Mouse (Mus musculus) right cerebral cortex, postnatal 25 days (tissue): Measurements from ENCODE around the gene Aldh3b3.
A peak's percentile ranks its signal among the peaks of the same experiment; 100 is the strongest.

ENCODE experiments used
- DNase-seq: peaks from one replicate; pipeline ENCODE4 v3.0.0; 2022

Gene Aldh3b3

DNA sequence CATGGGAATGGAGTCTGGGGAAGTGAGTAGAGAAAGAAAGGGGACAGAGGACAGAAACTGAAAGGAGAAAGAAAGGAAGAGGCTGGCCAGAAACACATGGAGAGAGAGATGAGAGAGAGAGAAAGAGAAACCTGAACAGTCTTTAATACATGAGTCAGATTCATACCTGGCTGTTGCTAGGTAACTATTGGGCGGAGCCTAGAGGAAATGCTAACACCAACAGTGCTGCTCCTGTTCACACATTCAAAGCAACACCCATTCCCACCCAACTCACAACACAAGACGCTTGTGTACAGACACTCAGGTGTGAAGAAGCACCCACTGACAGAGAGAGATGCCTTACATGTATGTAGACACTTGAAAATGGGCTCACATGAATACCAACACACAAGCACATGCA lies 17.4 kb downstream of the Aldh3b3 start:
- DNase-seq, result no peak

DNA sequence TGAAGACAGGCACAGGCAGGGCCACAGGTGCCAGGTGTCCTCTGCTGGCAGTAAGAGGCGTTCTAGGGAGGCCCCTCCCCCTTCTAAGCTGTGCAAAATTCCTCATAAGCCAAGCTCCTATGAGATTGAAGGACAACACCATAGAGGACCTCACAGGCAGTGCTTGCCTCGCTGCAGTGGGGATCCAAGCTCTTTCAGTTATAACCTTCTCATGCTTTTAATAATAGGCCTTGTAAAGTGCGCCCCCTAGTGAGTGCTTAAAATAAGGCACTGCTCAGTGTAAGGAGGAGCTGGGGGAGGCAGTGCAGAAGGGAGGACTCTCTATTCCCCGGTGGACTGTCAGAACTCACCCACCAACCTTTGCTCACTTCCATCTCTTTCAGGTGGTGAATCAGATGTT lies 21.9 kb downstream of the Aldh3b3 start:
- DNase-seq, result peak; percentile 57

DNA sequence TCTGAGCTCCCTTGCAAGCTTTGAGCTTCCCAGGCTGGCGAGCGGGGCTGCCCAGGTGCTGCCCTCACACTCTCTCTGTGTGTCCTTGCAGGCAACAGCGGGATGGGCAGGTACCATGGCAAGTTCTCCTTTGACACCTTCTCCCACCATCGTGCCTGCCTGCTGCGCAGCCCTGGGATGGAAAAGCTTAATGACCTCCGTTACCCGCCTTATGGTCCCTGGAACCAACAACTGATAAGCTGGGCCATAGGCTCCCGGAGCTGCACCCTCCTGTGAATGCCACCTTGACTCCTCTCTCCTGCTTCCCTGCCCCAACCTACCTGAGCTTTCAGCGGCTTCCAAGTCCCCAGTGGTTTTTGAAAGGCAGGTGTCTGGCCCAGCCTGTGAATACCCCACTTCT lies 22.5 kb downstream of the Aldh3b3 start:
- DNase-seq, result no peak

DNA sequence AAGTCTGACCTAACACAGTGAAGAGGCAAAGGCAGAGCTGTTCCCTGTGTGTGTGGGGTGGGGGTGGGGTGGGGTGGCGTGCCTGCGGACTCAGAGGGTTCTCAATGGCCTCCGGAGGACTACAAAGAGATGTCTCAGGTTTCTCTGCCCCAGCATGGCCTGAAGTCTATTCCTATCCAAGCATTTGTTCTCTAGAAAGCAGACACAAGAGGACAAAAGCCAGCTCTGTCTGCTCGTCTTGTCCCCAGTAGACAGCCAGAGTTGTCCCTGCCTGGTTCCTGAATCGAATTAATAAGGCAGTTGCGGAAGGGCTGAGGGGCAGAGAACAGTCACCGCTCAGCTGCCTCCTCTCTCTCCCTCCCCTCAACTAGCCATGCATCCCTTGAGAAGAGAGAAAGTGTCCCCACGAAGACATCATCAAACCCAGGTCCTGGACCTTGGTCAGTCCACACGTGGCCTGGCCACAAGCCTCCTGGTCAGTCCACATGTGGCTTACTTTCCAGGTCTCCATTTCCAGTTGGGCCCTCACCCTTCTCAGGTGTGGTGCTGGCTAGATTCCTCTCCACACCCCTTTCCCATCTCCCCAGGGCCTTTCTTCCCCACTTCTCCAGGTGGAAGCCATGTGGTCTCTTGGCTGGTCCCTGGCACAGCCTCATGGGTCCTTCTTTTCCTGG lies 25.2 kb downstream of the Aldh3b3 start:
- no peak for DNase-seq

- DNase-seq, result no peak
These were observed 26.8 kb downstream of the Aldh3b3 start for GRCm38 (mm10) chr19:3985261-3985681.

GRCm38 (mm10) chr19:3986334-3986733 lies 27.9 kb downstream of the Aldh3b3 start, which contains the start of gene Acy3:
Gene Acy3, plus strand, starts transcription at chr19:3986570.
- DNase-seq, result peak; percentile 36

DNA sequence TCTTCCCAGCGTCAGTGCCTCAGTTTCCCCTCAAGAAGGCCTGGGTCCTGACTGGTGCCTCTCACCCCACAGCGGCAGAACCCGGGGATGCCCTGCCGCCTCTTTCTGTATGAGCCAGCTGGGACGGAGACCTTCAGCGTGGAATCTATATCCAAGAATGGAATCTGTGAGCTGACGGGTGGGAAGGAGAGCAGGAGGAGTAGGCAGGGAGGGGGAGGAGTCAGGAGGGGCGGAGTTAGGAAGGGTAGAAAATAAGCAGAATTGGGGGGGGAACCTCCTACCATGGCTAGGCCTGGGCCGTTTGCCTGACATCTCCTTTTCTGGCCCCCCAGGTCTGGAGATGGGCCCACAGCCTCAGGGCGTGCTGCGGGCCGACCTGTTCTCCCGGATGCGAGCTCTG lies 29.6 kb downstream of the Aldh3b3 start:
- DNase-seq, result no peak

GRCm38 (mm10) chr19:3988750-3989149 lies 30.3 kb downstream of the Aldh3b3 start:
- DNase-seq, result no peak

DNA sequence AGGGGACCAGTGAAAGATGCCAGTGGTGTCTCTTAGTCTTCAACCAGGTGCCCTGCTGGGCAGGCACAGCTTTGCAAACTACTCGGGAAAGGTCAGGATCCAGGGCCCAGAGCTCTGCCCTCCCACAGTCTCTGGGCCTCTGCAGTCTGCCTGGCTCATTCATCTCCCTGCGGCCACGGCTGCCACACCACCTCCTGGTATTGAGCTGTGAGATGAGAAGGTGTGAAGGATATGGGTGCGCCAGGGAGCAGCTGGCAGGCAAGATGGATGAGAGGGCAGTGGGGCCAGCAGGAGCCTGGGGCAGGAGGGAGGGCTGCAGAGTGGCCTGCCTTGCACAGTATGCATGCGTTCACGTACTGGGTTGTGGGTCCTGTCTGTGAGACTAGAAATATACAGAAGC lies 32.4 kb downstream of the Aldh3b3 start:
- no peak for DNase-seq

DNA sequence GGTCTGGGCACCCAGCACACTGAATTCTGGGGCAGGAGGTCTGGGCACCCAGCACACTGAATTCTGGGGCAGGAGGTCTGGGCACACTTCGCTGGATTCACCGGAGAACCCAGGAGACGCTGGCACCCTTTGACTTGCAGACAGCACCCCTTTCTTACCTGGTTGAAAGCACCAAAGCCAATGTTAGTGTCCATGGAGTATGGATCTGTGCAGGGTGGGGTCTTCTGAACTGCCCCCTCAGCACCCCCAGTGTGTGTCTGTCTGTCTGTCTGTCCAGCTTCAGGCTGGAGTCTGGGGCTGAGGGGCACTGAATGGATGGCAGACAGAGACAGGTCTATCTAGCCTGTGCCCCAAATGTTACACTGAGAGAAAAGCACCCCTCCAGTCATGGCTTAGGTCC lies 33.1 kb downstream of the Aldh3b3 start:
- DNase-seq, result no peak

- no peak for DNase-seq
These were observed 33.5 kb downstream of the Aldh3b3 start for GRCm38 (mm10) chr19:3991966-3992365.

- no peak for DNase-seq
These were observed 34.0 kb downstream of the Aldh3b3 start, which contains the start of gene Tbx10 for GRCm38 (mm10) chr19:3992416-3992815. Gene Tbx10, plus strand, starts transcription at chr19:3992752.

DNA sequence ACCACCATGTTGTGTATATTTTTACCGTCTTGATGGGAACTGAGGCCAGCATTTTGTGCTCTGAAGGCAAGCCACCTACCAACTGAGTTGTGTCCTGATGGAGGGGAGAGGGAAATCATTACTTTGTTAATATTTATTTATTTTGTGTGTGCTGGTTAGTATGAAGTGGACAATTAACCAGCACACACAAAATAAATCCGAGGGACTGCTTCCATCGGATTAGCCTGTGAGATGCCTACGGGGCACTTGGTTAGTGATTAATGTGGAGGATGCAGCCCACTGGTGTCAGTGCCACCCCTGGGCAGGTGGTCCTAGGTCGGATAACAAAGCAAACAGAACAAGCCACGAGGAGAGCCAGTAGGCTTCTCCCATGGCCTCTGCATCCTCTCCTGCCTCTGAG lies 36.5 kb downstream of the Aldh3b3 start:
- DNase-seq, result no peak

DNA sequence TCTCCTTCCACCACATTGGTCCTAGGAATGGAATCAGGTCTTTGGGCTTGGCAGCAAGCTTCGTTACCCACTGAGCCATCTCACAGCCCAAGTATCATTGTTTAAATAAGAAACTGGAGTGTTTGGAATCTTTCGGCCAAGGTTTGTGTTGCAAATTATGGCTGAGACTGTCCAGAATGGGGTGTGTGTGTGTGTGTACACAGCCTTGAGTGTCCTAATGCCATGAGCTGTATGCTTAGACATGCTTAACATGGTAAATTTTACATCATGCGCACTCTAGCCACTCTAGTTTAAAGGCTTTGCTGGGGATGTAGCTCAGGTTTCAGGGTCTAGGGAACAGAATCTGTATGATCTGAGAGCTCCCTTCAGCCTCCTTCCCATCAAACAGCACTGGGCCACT lies 37.1 kb downstream of the Aldh3b3 start:
- no peak for DNase-seq

DNA sequence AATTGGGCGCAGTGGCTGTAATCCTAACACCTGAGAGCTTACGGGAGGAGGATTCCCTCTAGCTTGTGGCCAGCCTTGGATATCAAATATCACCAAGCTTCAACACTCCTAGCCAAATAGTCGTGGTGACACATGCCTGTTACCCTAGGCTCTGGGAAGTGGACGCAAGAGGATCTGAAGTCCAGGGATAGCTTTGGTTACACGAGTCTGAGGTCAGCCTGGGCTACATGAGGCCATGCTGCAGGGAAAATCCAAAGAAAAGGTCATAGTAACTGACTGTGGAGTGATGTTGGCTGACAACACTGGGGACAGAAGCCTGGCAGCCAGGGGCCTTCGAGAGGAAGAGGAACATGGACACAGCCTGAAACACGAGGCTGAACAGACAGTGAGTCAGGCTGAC lies 37.7 kb downstream of the Aldh3b3 start:
- no peak for DNase-seq

DNA sequence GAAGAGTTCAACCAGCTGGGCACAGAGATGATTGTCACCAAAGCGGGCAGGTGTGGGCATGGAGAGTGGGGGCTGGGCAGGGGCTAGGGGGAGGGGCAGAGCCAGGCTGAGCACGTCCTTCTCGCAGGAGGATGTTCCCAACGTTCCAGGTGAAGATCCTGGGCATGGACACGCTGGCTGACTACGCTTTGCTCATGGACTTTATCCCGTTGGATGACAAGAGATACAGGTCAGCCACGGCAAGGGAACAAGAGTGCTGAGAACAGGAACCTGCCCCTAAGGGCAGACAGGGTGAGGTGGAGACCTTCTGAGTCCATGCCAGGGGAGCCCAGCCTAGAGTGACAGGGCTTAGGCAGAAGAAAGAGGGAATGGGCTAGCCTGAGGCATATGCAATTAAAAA lies 38.3 kb downstream of the Aldh3b3 start:
- DNase-seq, result no peak

DNA sequence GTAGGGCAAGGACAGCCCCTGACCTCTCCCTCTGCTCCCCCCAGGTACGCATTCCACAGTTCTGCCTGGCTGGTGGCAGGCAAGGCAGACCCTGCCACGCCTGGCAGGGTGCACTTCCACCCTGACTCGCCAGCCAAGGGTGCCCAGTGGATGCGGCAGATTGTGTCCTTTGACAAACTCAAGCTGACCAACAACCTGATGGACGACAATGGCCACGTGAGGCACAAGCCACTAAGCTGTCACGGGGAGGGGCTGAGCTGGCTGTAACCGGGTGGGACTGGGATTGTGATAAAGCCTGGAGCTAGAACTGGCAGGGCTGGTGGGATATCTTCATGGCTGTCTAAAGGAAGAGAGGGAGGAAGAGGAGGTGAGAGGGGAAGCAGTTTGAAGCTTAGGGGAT lies 38.8 kb downstream of the Aldh3b3 start:
- no peak for DNase-seq

DNA sequence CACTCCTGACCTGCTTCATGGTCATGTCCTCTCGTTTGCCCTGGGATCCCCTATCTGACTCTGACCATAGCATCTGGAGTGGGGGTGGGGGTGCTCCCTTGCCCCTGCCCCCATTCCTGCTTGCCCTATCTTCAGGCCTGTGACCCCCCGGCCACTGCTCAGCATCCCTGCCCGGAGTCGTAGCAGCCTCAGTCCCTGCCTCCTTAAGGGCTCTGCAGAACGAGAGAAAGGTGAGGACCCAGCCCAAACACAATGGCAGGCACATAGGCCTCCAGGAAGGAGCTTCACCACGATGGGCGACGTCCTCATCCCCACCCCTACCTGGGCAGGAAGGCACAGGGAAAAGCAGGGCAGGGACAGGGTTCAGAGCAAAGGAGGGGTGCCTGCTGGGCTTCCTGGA lies 39.9 kb downstream of the Aldh3b3 start:
- no peak for DNase-seq

GRCm38 (mm10) chr19:3999121-3999730 lies 40.8 kb downstream of the Aldh3b3 start:
- DNase-seq, result no peak

DNA sequence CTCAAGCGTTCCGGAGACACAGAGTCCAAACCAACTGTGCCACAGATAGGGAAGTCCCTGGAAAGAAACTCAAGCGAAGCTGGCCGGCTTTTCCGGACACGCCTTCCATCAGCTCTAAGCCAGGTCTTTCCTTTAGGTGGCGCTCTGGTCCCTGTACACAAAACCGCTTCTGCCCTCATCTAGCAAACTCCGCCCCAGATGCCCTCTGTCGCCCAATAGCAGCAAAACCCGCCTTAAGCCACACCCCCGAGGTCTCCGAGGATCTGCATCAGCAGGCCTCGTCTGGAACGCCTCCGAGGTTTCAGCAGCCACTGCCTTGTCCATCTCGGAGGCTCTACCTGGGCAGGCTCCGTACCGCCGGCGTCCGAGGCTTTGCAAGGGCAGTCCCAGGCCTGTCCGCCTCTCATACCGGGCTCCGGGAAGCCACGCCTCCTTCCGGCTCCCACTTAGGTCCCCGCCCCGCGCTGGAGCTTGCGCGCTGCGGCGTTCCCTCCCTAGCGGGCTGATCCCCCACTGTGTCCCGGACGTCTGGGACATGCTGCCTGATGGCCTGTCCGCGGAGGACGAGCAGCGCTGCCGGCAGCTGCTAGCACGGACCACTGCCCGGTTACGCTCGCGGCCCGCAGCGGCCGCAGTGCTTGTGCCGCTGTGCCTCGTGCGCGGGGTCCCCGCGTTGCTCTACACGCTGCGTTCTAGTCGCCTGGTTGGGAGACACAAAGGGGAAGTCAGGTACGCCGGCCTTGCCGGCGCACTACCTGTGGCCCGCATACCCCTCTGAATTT lies 41.9 kb downstream of the Aldh3b3 start, which contains the start of the genes Nudt8 and Gm49405:
Gene Nudt8 (plus strand): TSS at position 462 of the 782 bp plus-strand sequence.
Gene Gm49405 (plus strand): TSS at position 508 of the 782 bp plus-strand sequence.
- peak; percentile 94 for DNase-seq

DNA sequence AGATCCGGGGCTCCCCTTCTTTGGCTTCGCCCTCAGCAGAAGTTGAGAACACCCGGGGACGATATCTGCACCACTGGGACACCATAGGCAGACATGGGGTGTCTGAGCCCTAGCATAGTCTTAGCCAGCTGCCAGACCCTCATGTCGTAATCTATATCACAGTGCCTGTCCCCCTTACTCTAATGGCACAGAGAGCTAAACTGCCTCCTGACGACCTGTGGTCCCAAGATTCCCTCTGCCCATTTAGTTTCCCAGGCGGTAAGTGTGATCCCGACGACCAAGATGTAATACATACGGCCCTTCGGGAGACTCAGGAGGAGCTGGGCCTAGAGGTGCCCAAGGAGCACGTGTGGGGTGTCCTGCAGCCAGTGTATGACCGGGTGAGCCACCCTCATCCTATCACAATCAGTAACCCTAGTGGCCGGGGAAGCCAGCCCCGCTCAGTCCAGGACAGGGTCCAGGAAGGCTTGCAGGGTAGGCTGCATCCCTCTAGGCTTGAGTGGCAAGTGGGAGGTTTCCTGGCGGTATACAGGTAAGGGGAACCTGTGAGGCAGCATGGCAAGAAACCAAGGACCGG lies 42.6 kb downstream of the Aldh3b3 start:
- no peak for DNase-seq

GRCm38 (mm10) chr19:4001752-4002151 lies 43.3 kb downstream of the Aldh3b3 start:
- DNase-seq, result no peak

DNA sequence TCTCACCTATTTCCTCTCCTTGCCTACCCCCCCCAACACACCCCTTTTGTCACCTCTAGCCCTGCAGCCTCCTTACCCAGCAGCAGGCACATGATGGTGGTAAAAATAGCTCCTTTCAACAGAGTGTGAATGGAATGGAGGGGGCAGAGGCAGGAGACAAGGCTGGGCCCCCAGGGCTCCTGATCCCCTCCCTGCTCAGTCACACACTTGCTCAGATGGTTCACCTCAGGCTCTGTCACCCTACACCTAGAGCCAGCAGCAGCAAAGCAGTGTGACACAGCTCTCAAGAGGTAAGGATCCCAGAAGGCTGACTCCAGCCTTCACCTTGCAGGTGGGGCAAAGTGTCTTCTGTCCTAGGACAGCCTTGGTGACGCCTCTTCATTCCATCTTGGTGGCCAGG lies 44.7 kb downstream of the Aldh3b3 start, which contains the start of gene Doc2g:
Gene Doc2g (plus strand): TSS at position 202 of the 400 bp plus-strand sequence.
- no peak for DNase-seq
